Mouse (Mus musculus) midbrain, embryonic 10.5 days (tissue): Measurements from ENCODE around the gene Lipe. TPM values are rescaled to one million over a fixed set of nuclear protein-coding genes. Genes with fewer than 3 reads are reported as not detected.
A peak's percentile ranks its signal among the peaks of the same experiment; 100 is the strongest.

Source experiments
- DNase-seq: peaks from one replicate; pipeline ENCODE4 v3.0.0-alpha.2; 2017; ENCODE audit warnings: low spot score
- H3K27ac ChIP-seq: fragments of 300-500 bp; sonication (generic); replicated peaks from 2 replicates; pipeline ENCODE4 v1.5.1; 2016; ENCODE audit warnings: mild to moderate bottlenecking
- H3K27me3 ChIP-seq: fragments of 300-500 bp; sonication (generic); 2 replicates; pipeline ENCODE4 v1.6.1; 2016; ENCODE audit warnings: low read depth, mild to moderate bottlenecking; ENCODE audit not compliant: poor library complexity, severe bottlenecking
- H3K36me3 ChIP-seq: fragments of 300-500 bp; sonication (generic); 2 replicates; pipeline ENCODE4 v1.6.1; 2016; ENCODE audit warnings: mild to moderate bottlenecking, moderate library complexity
- H3K4me1 ChIP-seq: fragments of 300-500 bp; sonication (generic); 2 replicates; pipeline ENCODE4 v1.6.1; 2016
- H3K4me3 ChIP-seq: fragments of 300-500 bp; sonication (generic); 2 replicates; pipeline ENCODE4 v1.5.1; 2016; ENCODE audit warnings: mild to moderate bottlenecking, moderate library complexity
- H3K9me3 ChIP-seq: fragments of 300-500 bp; sonication (generic); replicated peaks from 2 replicates; pipeline ENCODE4 v1.6.1; 2016; ENCODE audit warnings: mild to moderate bottlenecking
- WGBS: fragments of 180-500 bp; shearing (Covaris S2); methylation state at CpG from one replicate; pipeline ENCODE4 v1.1.7; 2016; 5-methylcytosine and 5-hydroxymethylcytosine counted together
- polyA plus RNA-seq: library from polyadenylated mRNA; unstranded; fragments of >200 nt; fragmentation: Nextera tagmentation; extraction: Ambion mirVana; gene quantifications from 2 replicates; pipeline ENCODE4 v1.2.1, GENCODE M21; 2016

Lipe gene
- polyA plus RNA-seq, 1 experiment from 2014 or later: 4.7 TPM

DNA sequence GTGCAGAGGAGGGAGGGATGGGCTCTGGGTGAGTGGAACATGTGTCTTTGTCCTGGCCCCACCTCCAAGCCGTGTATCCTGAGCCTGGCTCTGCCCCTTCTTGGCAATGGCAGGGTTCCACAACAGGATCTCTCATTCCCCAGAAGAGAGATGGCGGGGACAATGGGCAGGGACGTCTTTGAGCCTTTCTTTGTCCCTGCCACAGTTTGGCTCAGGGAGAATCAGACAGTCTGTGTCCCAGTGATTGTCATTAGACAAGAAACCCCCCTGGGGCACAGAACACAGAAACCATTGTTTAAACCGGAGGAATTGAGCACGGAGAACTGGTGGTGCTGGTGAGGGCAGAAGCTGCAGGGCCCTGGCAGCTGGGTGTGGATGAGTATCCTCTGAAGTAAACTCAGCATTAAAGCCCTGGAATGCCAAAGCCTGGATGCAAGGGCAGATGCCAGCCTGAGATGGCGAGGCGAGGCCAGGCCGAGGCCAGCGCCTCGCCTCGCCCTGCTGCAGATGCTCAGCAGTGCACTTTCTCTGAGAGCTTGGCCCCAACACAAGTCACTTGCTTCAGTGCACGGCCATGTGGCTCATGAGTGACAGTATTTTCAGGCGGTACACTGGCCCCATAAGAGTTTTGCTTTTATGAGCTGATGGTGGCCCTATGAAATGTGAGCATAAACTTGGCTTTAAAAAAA is 32.4 kb downstream of the Lipe start:
- Histone ChIP-seq H3K4me3 (no peak overlapping the region), H3K4me1 (peaks cover 22% of the 10 kb centered on the region), H3K27me3 (peaks cover 69% of the 10 kb centered on the region), H3K36me3 (peaks cover 37% of the 10 kb centered on the region), H3K27ac (peak overlapping the region; percentile 69), H3K9me3 (no peaks in the 10 kb centered on the region)
- no peak for DNase-seq
- WGBS: 24% methylated on average over 13 of the region's 13 CpGs

DNA sequence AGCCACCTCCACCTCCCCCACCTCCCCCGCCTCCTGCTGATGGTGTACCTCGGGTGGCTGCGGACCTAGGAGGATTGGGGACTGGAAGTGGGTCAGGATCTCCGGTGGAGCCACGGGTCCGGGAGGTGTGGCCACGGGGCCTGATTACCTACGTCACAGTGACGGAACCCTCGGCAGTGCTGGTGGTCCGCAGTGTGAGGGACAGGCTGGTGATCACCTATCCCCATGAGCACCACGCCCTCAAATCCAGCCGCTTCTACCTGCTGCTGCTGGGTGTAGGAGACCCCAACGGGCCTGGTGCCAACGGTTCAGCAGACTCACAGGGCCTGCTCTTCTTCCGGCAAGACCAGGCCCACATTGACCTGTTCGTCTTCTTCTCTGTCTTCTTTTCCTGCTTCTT is 34.9 kb downstream of the Lipe start:
- DNase-seq: no peak
- Histone ChIP-seq H3K9me3 (no peaks in the 10 kb centered on the region), H3K27ac (no peak overlapping the region), H3K4me1 (peaks cover 25% of the 10 kb centered on the region), H3K27me3 (peaks cover 45% of the 10 kb centered on the region), H3K4me3 (no peak overlapping the region), H3K36me3 (peaks cover 61% of the 10 kb centered on the region)
- WGBS: 94% methylated on average over 17 of the region's 17 CpGs

DNA sequence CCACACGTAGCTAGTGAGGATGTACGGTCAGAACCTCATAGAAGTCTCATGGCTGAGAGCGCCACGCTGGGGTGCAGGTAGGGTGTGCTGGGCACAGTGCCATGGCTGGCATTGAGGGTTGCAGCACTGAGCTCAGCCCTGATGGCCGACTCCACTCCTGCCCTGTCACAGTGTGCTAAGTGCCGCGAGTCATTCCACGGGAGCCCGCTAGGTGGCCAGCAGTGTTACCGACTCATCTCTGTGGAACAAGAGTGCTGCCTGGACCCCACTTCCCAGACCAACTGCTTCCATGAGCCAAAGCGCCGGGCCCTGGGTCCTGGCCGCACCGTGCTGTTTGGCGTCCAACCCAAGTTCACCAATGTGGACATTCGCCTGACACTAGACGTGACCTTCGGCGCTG is 35.4 kb downstream of the Lipe start:
- no peak overlapping the region for H3K27ac ChIP-seq
- H3K36me3 ChIP-seq: peaks cover 66% of the 10 kb centered on the region
- peaks cover 28% of the 10 kb centered on the region for H3K4me1 ChIP-seq
- H3K4me3 ChIP-seq: no peak overlapping the region
- H3K27me3 ChIP-seq: peaks cover 40% of the 10 kb centered on the region
- 91% methylated on average over 19 of the region's 19 CpGs for WGBS
- no peaks in the 10 kb centered on the region for H3K9me3 ChIP-seq
- no peak for DNase-seq

DNA sequence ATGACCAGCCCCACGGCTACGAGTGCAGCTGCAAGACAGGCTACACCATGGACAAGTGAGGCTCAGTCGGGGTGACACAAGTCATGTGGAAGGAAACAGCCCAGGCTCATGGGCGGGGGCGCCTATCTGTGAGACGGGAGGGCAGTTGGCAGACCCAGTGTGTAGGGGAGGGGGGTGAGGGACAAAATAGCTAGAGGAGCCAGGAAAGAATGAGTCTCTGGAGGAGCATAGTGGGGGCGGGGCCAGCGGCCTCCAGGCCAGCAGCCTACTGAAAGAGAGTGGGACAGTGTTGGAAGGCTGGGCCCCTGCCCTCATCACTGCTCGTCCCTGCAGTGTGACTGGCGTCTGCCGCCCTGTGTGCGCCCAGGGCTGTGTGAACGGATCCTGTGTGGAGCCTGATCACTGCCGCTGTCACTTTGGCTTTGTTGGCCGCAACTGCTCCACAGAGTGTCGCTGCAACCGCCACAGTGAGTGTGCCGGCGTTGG is 39.7 kb downstream of the Lipe start:
- no peaks in the 10 kb centered on the region for H3K9me3 ChIP-seq
- no peak for DNase-seq
- 83% methylated on average over 19 of the region's 19 CpGs for WGBS
- H3K4me1 ChIP-seq: peaks cover 9% of the 10 kb centered on the region
- H3K36me3 ChIP-seq: peaks cover 98% of the 10 kb centered on the region
- no peak overlapping the region for H3K4me3 ChIP-seq
- H3K27ac ChIP-seq: peak overlapping the region; percentile 52
- no peaks in the 10 kb centered on the region for H3K27me3 ChIP-seq

DNA sequence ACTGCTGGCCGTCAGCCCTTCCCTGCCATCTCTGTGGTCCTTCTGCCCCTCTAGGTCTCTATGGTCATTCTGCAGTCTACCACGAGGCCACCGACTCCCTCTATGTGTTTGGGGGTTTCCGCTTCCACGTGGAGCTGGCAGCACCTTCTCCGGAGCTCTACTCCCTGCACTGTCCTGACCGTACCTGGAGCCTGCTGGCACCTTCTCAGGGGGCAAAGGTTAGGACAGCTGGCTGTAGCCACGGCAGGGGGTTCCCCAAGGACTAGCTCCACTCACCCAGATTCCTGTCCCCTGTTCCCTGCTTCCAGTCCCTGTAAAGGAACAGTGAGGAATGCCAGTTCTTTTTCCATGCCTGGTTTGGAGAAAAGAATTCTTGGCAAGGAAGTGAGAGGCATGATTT is 49.6 kb downstream of the Lipe start:
- no peak overlapping the region for H3K4me3 ChIP-seq
- H3K4me1 ChIP-seq: no peaks in the 10 kb centered on the region
- peaks cover 23% of the 10 kb centered on the region for H3K9me3 ChIP-seq
- DNase-seq: no peak
- H3K36me3 ChIP-seq: peaks cover 90% of the 10 kb centered on the region
- H3K27me3 ChIP-seq: no peaks in the 10 kb centered on the region
- H3K27ac ChIP-seq: no peak overlapping the region
- 88% methylated on average over 8 of the region's 8 CpGs for WGBS

DNA sequence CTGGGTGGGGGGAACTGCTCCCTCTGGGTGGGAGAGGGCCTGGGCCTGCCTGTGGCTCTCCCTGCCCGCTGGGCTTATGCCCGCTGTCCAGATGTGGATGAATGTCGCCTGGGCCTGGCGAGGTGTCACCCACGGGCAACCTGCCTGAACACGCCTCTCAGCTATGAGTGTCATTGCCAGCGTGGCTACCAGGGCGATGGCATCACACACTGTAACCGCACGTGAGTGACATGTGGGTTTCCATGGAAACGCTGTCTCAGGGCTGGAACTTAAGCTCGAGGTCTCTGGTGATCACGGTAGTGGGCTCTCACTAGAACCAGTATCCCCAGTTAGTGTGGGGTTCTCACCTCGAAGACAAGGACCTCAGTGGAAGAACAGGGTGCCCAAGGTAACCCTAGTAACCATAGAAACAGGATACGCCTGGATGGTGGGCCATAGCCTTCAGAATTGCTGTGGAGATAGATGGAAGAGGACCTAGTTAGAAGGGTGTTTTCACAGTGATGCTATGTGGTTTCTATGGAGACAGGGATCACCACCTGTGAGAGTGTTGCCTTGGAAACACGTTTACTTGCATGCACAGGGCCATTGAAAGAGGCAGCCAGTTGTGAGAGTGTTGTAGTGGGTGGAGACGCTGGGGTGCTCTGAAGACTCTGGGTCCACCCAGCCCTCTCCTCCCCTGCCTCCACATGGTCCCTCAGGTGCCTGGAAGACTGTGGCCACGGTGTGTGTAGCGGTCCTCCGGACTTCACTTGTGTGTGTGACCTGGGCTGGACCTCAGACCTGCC is 57.3 kb downstream of the Lipe start:
- 84% methylated on average over 20 of the region's 20 CpGs for WGBS
- Histone ChIP-seq H3K27me3 (no peaks in the 10 kb centered on the region), H3K36me3 (peaks cover 82% of the 10 kb centered on the region), H3K4me3 (no peak overlapping the region), H3K4me1 (peaks cover 10% of the 10 kb centered on the region), H3K9me3 (no peaks in the 10 kb centered on the region), H3K27ac (no peak overlapping the region; the same call in 1 of the 2 replicates)
- DNase-seq: no peak

DNA sequence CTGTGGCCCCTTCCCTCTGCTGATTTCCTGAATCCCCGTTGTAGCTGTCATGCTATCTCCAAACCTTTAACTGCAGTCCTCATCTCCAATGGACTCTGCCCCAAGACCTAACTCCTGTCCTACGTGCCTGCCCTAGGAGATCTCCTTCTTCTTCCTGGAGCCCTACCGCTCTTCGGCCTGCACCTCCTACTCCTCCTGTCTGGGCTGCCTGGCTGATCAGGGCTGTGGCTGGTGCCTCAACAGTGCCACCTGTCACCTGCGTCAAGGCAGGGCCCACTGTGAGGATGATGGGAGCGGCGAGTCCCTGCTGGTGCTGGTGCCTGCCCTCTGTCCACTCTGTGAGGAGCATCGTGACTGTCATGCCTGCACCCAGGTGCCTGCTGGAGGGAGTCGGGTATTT is 59.2 kb downstream of the Lipe start:
- Histone ChIP-seq H3K36me3 (peaks cover 89% of the 10 kb centered on the region), H3K9me3 (no peaks in the 10 kb centered on the region), H3K27me3 (no peaks in the 10 kb centered on the region), H3K4me3 (no peak overlapping the region), H3K4me1 (peaks cover 10% of the 10 kb centered on the region), H3K27ac (no peak overlapping the region)
- DNase-seq: no peak
- 92% methylated on average over 9 of the region's 9 CpGs for WGBS

DNA sequence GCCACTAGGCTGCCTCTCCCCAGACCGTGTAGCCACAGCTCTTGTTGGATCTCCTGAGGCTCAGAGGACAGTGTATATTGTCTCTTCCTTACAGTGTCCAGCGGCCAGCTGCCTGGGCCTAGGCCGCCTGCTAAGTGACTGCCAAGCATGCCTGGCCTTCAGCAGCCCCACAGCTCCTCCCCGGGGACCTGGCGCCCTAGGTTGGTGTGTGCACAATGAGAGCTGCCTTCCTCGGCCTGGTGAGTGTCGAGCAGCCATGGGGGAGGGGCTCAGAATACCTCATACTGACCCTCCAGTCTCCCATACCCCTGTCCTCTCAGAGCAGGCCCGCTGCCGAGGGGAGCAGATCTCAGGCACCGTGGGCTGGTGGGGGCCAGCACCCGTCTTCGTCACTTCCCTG is 64.0 kb downstream of the Lipe start:
- no peaks in the 10 kb centered on the region for H3K9me3 ChIP-seq
- 85% methylated on average over 12 of the region's 12 CpGs for WGBS
- no peak overlapping the region for H3K4me3 ChIP-seq
- H3K4me1 ChIP-seq: no peaks in the 10 kb centered on the region
- H3K27ac ChIP-seq: no peak overlapping the region
- no peaks in the 10 kb centered on the region for H3K27me3 ChIP-seq
- no peak for DNase-seq
- H3K36me3 ChIP-seq: peaks cover 87% of the 10 kb centered on the region

DNA sequence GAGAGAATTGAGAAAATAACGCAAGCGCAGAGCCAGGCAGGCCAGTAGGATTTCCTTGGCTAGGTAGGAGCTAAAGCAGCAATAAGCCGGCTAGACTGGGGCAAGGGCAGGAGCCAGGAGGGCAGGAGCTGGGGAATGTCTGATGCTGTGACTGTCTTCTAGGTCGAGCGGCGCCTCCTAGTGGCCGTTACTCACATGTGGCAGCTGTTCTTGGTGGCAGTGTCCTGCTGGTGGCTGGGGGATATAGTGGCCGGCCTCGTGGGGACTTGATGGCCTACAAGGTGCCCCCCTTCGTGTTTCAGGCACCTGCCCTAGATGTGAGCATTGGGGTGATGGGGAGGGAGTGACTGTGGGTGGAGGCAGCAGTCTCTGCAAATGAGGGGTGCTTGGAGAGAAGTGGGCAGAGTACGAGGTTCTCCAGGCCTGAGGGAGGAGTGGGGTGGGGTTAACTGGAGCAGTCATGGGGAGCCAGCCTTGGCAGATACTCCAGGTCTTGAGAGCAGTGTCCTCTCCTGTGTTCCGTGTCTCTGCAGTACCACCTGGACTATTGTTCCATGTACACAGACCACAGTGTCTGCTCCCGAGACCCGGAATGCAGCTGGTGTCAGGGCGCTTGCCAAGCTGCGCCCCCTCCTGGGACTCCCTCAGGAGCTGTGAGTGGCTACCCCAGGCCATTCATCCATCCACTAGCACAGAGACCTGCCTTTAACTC is 64.8 kb downstream of the Lipe start:
- H3K27ac ChIP-seq: no peak overlapping the region; the same call in 1 of the 2 replicates
- H3K36me3 ChIP-seq: peaks cover 85% of the 10 kb centered on the region
- no peaks in the 10 kb centered on the region for H3K27me3 ChIP-seq
- no peak overlapping the region for H3K4me3 ChIP-seq
- H3K9me3 ChIP-seq: no peaks in the 10 kb centered on the region
- WGBS: 43% methylated on average over 16 of the region's 16 CpGs
- H3K4me1 ChIP-seq: no peaks in the 10 kb centered on the region
- peak; percentile 76 for DNase-seq

Other genes starting within 250 kb of the Lipe start
- gene Pou2f2, start 219.0 kb downstream of the Lipe start, polyA plus RNA-seq: 13.6 and 26.5 TPM in 2 replicates
- 8.4 TPM in 2 replicates for gene Dedd2, start 178.1 kb downstream of the Lipe start, polyA plus RNA-seq
- gene Zfp526, start 177.3 kb downstream of the Lipe start, polyA plus RNA-seq: 2.7 and 2.8 TPM in 2 replicates
- 9.3 and 10.5 TPM in 2 replicates for gene Gsk3a, start 160.9 kb downstream of the Lipe start, polyA plus RNA-seq
- 6.9 and 7.3 TPM in 2 replicates for gene Erf, start 147.9 kb downstream of the Lipe start, polyA plus RNA-seq
- gene Cic, start 131.0 kb downstream of the Lipe start, polyA plus RNA-seq: 18.5 and 21.7 TPM in 2 replicates
- gene Pafah1b3, start 100.7 kb downstream of the Lipe start, polyA plus RNA-seq: 293 and 325 TPM in 2 replicates
- 1.1 and 1.4 TPM in 2 replicates for gene Prr19, start 97.3 kb downstream of the Lipe start, polyA plus RNA-seq
- gene Tmem145, start 92.6 kb downstream of the Lipe start, polyA plus RNA-seq: 2.1 and 5.1 TPM in 2 replicates
- gene Megf8, start 81.5 kb downstream of the Lipe start, polyA plus RNA-seq: 13.9 and 14.9 TPM in 2 replicates
- not detected in 2 replicates for gene Cnfn, start 29.0 kb downstream of the Lipe start, polyA plus RNA-seq
- 0.31 and 0.37 TPM in 2 replicates for gene Cxcl17, start 14.2 kb upstream of the Lipe start, polyA plus RNA-seq
- 0.53 and 0.61 TPM in 2 replicates for gene Ceacam1, start 78.9 kb upstream of the Lipe start, polyA plus RNA-seq
- gene Ceacam2, start 141.1 kb upstream of the Lipe start, polyA plus RNA-seq: not detected in 2 replicates
- gene Erich4, start 217.2 kb upstream of the Lipe start, polyA plus RNA-seq: not detected in 2 replicates
- 22.8 and 24.9 TPM in 2 replicates for gene Dmac2, start 220.7 kb upstream of the Lipe start, polyA plus RNA-seq
- gene B3gnt8, start 227.9 kb upstream of the Lipe start, polyA plus RNA-seq: 0.43 and 1.1 TPM in 2 replicates